In the genomic region with DNA sequence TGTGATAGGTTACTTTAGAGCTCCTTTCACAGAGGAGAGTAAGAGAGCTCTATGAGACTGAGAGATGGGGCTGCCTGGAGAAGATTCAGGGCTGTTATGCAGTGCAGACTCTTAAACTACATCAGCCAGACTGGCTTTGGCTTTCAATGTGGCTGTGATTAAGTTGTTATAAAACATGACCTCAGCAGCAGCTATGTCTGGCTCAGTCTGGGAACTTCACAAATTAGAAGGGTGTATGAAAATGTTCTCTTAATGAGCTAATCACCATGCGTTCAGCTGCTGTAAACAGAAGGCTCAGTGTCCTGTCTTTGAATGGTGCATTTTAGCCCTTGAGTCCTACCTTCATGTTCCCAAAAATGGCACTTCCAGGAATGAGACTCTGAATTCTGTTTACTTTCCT, we compare ENCODE assay signal across 33 mouse cellular contexts. TPM values are rescaled to one million over a fixed set of nuclear protein-coding genes. Genes with fewer than 3 reads are reported as not detected.
DNase-seq lines count a peak whose midpoint lies in the region; ATAC-seq and TF ChIP-seq lines count a peak whose summit lies in the region.
"Had no signal": no experiment of that assay in that cellular context is flagged by ENCODE, and none has a peak within 500 bp of the region (broad histone marks: within the 10 kb centered on the region; RNA-seq: fewer than 3 reads in every experiment).

No protein-coding gene starts in this region.

- no peak overlapping the region for H3K4me3 ChIP-seq in stomach, postnatal 0 days (ENCODE audit: low read depth, low read length)
- H3K4me3 ChIP-seq: embryonic facial prominence, embryonic 12.5 days; erythroblast, embryonic 14.5 days; heart, embryonic 12.5 days; kidney, embryonic 15.5 days; megakaryocyte, embryonic 14.5 days; midbrain, embryonic 13.5 days had no signal

- no peaks in the 10 kb centered on the region for H3K9me3 ChIP-seq in stomach, postnatal 0 days (ENCODE audit: control insufficient read depth, low read length)
- H3K9me3 ChIP-seq: embryonic facial prominence, embryonic 12.5 days; heart, embryonic 12.5 days; kidney, embryonic 15.5 days; megakaryocyte, embryonic 14.5 days; midbrain, embryonic 13.5 days had no signal

- no peak overlapping the region for H3K27ac ChIP-seq in stomach, postnatal 0 days (replicated peaks)
- H3K27ac ChIP-seq: embryonic facial prominence, embryonic 12.5 days; hindbrain, postnatal 0 days; kidney, embryonic 15.5 days; liver, embryonic 14.5 days; midbrain, embryonic 13.5 days had no signal

- no peak for TF ChIP-seq CTCF in stomach, postnatal 0 days (IDR thresholded peaks at IDR 0.05; ENCODE audit: low read depth)

- H3K4me2 ChIP-seq in stomach, postnatal 0 days (replicated peaks; ENCODE audit: low read depth): no peak overlapping the region
- H3K4me2 ChIP-seq: embryonic facial prominence, embryonic 12.5 days; heart, embryonic 12.5 days; kidney, embryonic 15.5 days; lung, embryonic 14.5 days; midbrain, embryonic 13.5 days had no signal

- H3K9ac ChIP-seq in stomach, postnatal 0 days (ENCODE audit: low read length): no peak overlapping the region
- H3K9ac ChIP-seq: embryonic facial prominence, embryonic 12.5 days; heart, embryonic 12.5 days; kidney, embryonic 15.5 days; liver, embryonic 14.5 days; lung, embryonic 14.5 days; midbrain, embryonic 13.5 days had no signal

- WGBS in stomach, postnatal 0 days: 33% methylated on average over 1 of the region's 1 CpGs

- no peaks in the 10 kb centered on the region for H3K27me3 ChIP-seq in stomach, postnatal 0 days (ENCODE audit: control insufficient read depth, insufficient read depth, low read length)
- H3K27me3 ChIP-seq: embryonic facial prominence, embryonic 12.5 days; heart, embryonic 12.5 days; kidney, embryonic 15.5 days; megakaryocyte, embryonic 14.5 days; midbrain, embryonic 13.5 days had no signal

- H3K36me3 ChIP-seq in stomach, postnatal 0 days (ENCODE audit: control insufficient read depth, insufficient read depth, low read length): no peaks in the 10 kb centered on the region
- H3K36me3 ChIP-seq: embryonic facial prominence, embryonic 12.5 days; heart, embryonic 12.5 days; kidney, embryonic 15.5 days; midbrain, embryonic 13.5 days had no signal

- no peaks in the 10 kb centered on the region for H3K4me1 ChIP-seq in stomach, postnatal 0 days (replicated peaks; ENCODE audit: control insufficient read depth, insufficient read depth)
- H3K4me1 ChIP-seq: embryonic facial prominence, embryonic 12.5 days; heart, embryonic 12.5 days; kidney, embryonic 15.5 days; megakaryocyte, embryonic 14.5 days; midbrain, embryonic 13.5 days had no signal

- peak; percentile 62 for ATAC-seq in frontal cortex, adult (ENCODE audit: low TSS enrichment)
- peak; percentile 47; the same call in 1 of the 2 replicates for ATAC-seq in stomach, postnatal 0 days (ENCODE audit: low FRiP score, low TSS enrichment)
- no peak for ATAC-seq in megakaryocyte progenitor cell, adult 5-6 weeks (replicated peaks; ENCODE audit: poor library complexity)
- ATAC-seq: CD4-positive, CD25-positive, alpha-beta regulatory T cell, adult 4 months; hindbrain, postnatal 0 days; midbrain, embryonic 13.5 days had no signal

- no peak for TF ChIP-seq EP300 in stomach, postnatal 0 days (optimal IDR thresholded peaks at IDR 0.05)

- peak; percentile 1 for DNase-seq in embryo, embryonic 11 days
- no peak for DNase-seq in embryo, embryonic 10 days (ENCODE audit: low spot score)
- DNase-seq in frontal cortex, postnatal 36 days (ENCODE audit: low spot score in 2 of 2): no peak
- DNase-seq in retina, postnatal 1 day: peak; percentile 6
- DNase-seq in retina, embryonic 14.5 days (ENCODE audit: low spot score): no peak
- DNase-seq in stomach, postnatal 0 days (ENCODE audit: low spot score): no peak
- DNase-seq: cerebellum, adult 2 months; cerebellum, postnatal 25 days; gastrocnemius, postnatal 14 days; heart, adult 11 months; kidney, adult 11 months; kidney, postnatal 36 days; lung, embryonic 14.5 days; right cerebral cortex, postnatal 25 days; spleen, adult 18-20 months; thymus, postnatal 36 days had no signal

RNA-seq across cellular contexts. Expression of a gene that starts 20.0 kb away (rescaled TPM):
- polyA plus RNA-seq in stomach, postnatal 0 days (2015; fragmentation: Nextera tagmentation; extraction: Ambion mirVana): not detected in 2 replicates
- total RNA-seq in megakaryocyte progenitor cell, adult 5-6 weeks (2015): not detected in 2 replicates
- total RNA-seq in megakaryocyte progenitor cell, adult 5-6 weeks (2017): not detected in 2 replicates
- total RNA-seq: gastrocnemius, postnatal 14 days; heart, postnatal 14 days; hindbrain, postnatal 0 days; layer of hippocampus, postnatal 14 days; monocyte, adult 5-6 weeks; neutrophil, adult 5-6 weeks had no signal
- polyA plus RNA-seq: CD4-positive, CD25-positive, alpha-beta regulatory T cell, adult 4 months; cerebellum, adult 2 months; embryonic facial prominence, embryonic 12.5 days; erythroblast, embryonic 14.5 days; heart, embryonic 12.5 days; hindbrain, embryonic 11.5 days; hindbrain, postnatal 0 days; kidney, embryonic 15.5 days; limb, embryonic 11.5 days; liver, embryonic 14.5 days; lung, embryonic 14.5 days; midbrain, embryonic 13.5 days had no signal

RNA-seq across cellular contexts. Expression of a gene that starts 43.9 kb away (rescaled TPM):
- not detected in 2 replicates for polyA plus RNA-seq in stomach, postnatal 0 days (2015; fragmentation: Nextera tagmentation; extraction: Ambion mirVana)
- total RNA-seq in megakaryocyte progenitor cell, adult 5-6 weeks (2015): not detected in 2 replicates
- total RNA-seq in megakaryocyte progenitor cell, adult 5-6 weeks (2017): not detected in 2 replicates
- total RNA-seq: gastrocnemius, postnatal 14 days; heart, postnatal 14 days; hindbrain, postnatal 0 days; layer of hippocampus, postnatal 14 days; monocyte, adult 5-6 weeks; neutrophil, adult 5-6 weeks had no signal
- polyA plus RNA-seq: CD4-positive, CD25-positive, alpha-beta regulatory T cell, adult 4 months; cerebellum, adult 2 months; embryonic facial prominence, embryonic 12.5 days; erythroblast, embryonic 14.5 days; heart, embryonic 12.5 days; hindbrain, embryonic 11.5 days; hindbrain, postnatal 0 days; kidney, embryonic 15.5 days; limb, embryonic 11.5 days; liver, embryonic 14.5 days; lung, embryonic 14.5 days; midbrain, embryonic 13.5 days had no signal

Comparison
In these comparisons a context has a peak if more than half of its experiments do, and no peak if none do; other contexts are left out.
1. DNase-seq: peak in embryo, embryonic 11 days (single experiment) and retina, postnatal 1 day (single experiment); none in embryo, embryonic 10 days (single experiment), frontal cortex, postnatal 36 days (0 of 2), retina, embryonic 14.5 days (single experiment) and stomach, postnatal 0 days (single experiment).